Comparison of ENCODE assay signal across 12 mouse cellular contexts in the genomic region with DNA sequence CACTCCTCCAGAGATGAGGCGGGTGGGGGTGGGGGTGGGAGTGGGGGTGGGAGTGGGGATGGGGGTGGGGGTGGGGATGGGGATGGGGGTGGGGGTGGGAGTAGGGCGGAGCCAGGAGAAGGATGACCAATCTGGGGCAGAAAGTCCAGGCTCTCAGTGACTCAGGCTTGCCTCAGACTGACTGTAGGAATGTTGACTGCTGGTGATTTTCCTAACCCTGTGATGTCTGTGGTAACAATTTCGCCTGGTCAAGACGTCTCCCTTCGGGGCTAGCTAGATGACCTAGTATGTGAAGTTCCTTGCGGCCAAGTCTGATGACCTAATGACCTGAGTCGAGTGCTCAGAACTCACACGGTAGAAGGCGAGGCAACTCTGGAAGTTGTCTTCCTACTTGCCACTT. TPM values are rescaled to one million over a fixed set of nuclear protein-coding genes. Genes with fewer than 3 reads are reported as not detected.
A peak's percentile ranks its signal among the peaks of the same experiment; 100 is the strongest.
DNase-seq lines count a peak whose midpoint lies in the region; ATAC-seq and TF ChIP-seq lines count a peak whose summit lies in the region.
"Had no signal": no experiment of that assay in that cellular context is flagged by ENCODE, and none has a peak within 500 bp of the region (broad histone marks: within the 10 kb centered on the region; RNA-seq: fewer than 3 reads in every experiment).

No protein-coding gene starts in this region.

- H3K4me2 ChIP-seq in neural tube, embryonic 11.5 days (ENCODE audit: low read depth): no peak overlapping the region
- H3K4me2 ChIP-seq in neural tube, embryonic 15.5 days: no peak overlapping the region
- H3K4me2 ChIP-seq in intestine, postnatal 0 days (replicated peaks; ENCODE audit: low read depth): no peak overlapping the region; the same call in 1 of the 2 replicates

- no peak overlapping the region for H3K27ac ChIP-seq in neural tube, embryonic 11.5 days (ENCODE audit: low read depth, low read length)
- no peak overlapping the region for H3K27ac ChIP-seq in neural tube, embryonic 15.5 days (replicated peaks)
- peak overlapping the region; percentile 72 for H3K27ac ChIP-seq in intestine, postnatal 0 days (ENCODE audit: low read depth, low read length)
- H3K27ac ChIP-seq: embryonic facial prominence, embryonic 10.5 days had no signal

- no peak for TF ChIP-seq CTCF in intestine, postnatal 0 days (IDR thresholded peaks at IDR 0.05; ENCODE audit: low read depth)

- no peaks in the 10 kb centered on the region for H3K27me3 ChIP-seq in neural tube, embryonic 11.5 days (ENCODE audit: control insufficient read depth, insufficient read depth, low read length)
- no peaks in the 10 kb centered on the region for H3K27me3 ChIP-seq in neural tube, embryonic 15.5 days (replicated peaks)
- H3K27me3 ChIP-seq in intestine, postnatal 0 days (replicated peaks; ENCODE audit: control insufficient read depth, insufficient read depth, low read length): no peaks in the 10 kb centered on the region

- ATAC-seq in neural tube, embryonic 11.5 days (ENCODE audit: insufficient read depth, low FRiP score, low TSS enrichment): 0 out of 2 replicates have a peak, but pooled peaks have one; percentile 20
- no peak for ATAC-seq in neural tube, embryonic 15.5 days (ENCODE audit: low FRiP score)
- peak; percentile 74 for ATAC-seq in intestine, postnatal 0 days
- ATAC-seq in CD4-positive, CD25-positive, alpha-beta regulatory T cell, adult 4 months: no peak
- ATAC-seq: forebrain, embryonic 14.5 days; inflammation-experienced regulatory T-cells, adult 6 months had no signal

- 75% methylated on average over 9 of the region's 9 CpGs for WGBS in neural tube, embryonic 11.5 days
- 81% methylated on average over 8 of the region's 9 CpGs for WGBS in neural tube, embryonic 15.5 days
- 22% methylated on average over 9 of the region's 9 CpGs for WGBS in intestine, postnatal 0 days

- no peak for DNase-seq in neural tube, embryonic 11.5 days (ENCODE audit: low spot score)
- peak; percentile 22 to 37 for DNase-seq in kidney, postnatal 36 days
- DNase-seq in yolk sac, embryonic 10.5 days (ENCODE audit: low spot score): peak; percentile 79
- DNase-seq in right cerebral cortex, postnatal 14 days: no peak
- DNase-seq: adrenal gland, adult 8-10 months; gastrocnemius, postnatal 36 days had no signal

- H3K36me3 ChIP-seq in neural tube, embryonic 11.5 days (ENCODE audit: control insufficient read depth, insufficient read depth, low read length): no peaks in the 10 kb centered on the region
- H3K36me3 ChIP-seq in neural tube, embryonic 15.5 days: no peaks in the 10 kb centered on the region
- H3K36me3 ChIP-seq in intestine, postnatal 0 days (ENCODE audit: control insufficient read depth, insufficient read depth): no peaks in the 10 kb centered on the region
- H3K36me3 ChIP-seq: embryonic facial prominence, embryonic 10.5 days had no signal

- H3K9me3 ChIP-seq in neural tube, embryonic 11.5 days (ENCODE audit: control insufficient read depth, low read length): no peaks in the 10 kb centered on the region
- H3K9me3 ChIP-seq in neural tube, embryonic 15.5 days (replicated peaks): no peaks in the 10 kb centered on the region
- no peaks in the 10 kb centered on the region for H3K9me3 ChIP-seq in intestine, postnatal 0 days (ENCODE audit: control insufficient read depth)
- H3K9me3 ChIP-seq: embryonic facial prominence, embryonic 10.5 days had no signal

- H3K9ac ChIP-seq in neural tube, embryonic 11.5 days (ENCODE audit: low read length): no peak overlapping the region
- H3K9ac ChIP-seq in neural tube, embryonic 15.5 days (replicated peaks): no peak overlapping the region
- no peak overlapping the region for H3K9ac ChIP-seq in intestine, postnatal 0 days (ENCODE audit: low read depth, low read length)

- no peaks in the 10 kb centered on the region for H3K4me1 ChIP-seq in neural tube, embryonic 11.5 days (ENCODE audit: control insufficient read depth, insufficient read depth, low read length)
- no peaks in the 10 kb centered on the region for H3K4me1 ChIP-seq in neural tube, embryonic 15.5 days
- no peaks in the 10 kb centered on the region for H3K4me1 ChIP-seq in intestine, postnatal 0 days (replicated peaks; ENCODE audit: control insufficient read depth, insufficient read depth, low read length)

- H3K4me3 ChIP-seq in neural tube, embryonic 11.5 days (ENCODE audit: low read depth, low read length): no peak overlapping the region
- no peak overlapping the region for H3K4me3 ChIP-seq in neural tube, embryonic 15.5 days (replicated peaks)
- no peak overlapping the region for H3K4me3 ChIP-seq in intestine, postnatal 0 days (ENCODE audit: low read depth, low read length)
- H3K4me3 ChIP-seq: embryonic facial prominence, embryonic 10.5 days had no signal

RNA-seq across cellular contexts. Expression of a gene that starts 32.9 kb away (rescaled TPM):
- 12.7 and 13.0 TPM in 2 replicates for polyA plus RNA-seq in neural tube, embryonic 11.5 days (2014; fragmentation: Nextera tagmentation; extraction: Ambion mirVana)
- 8.0 and 12.5 TPM in 2 replicates for polyA plus RNA-seq in neural tube, embryonic 15.5 days (2015; fragmentation: Nextera tagmentation; extraction: Ambion mirVana)
- 37.4 and 42.6 TPM in 2 replicates for polyA plus RNA-seq in intestine, postnatal 0 days (2015; fragmentation: Nextera tagmentation; extraction: Ambion mirVana)
- polyA plus RNA-seq in CD4-positive, CD25-positive, alpha-beta regulatory T cell, adult 4 months (2017; shearing (Covaris generic)): 10 to 100 TPM; 13.3 to 14.8 TPM

Comparison
In these comparisons a context has a peak if more than half of its experiments do, and no peak if none do; other contexts are left out.
1. ATAC-seq: peak in neural tube, embryonic 11.5 days (single experiment) and intestine, postnatal 0 days (single experiment); none in neural tube, embryonic 15.5 days (single experiment) and CD4-positive, CD25-positive, alpha-beta regulatory T cell, adult 4 months (single experiment).
2. DNase-seq: peak in kidney, postnatal 36 days (2 of 2) and yolk sac, embryonic 10.5 days (single experiment); none in neural tube, embryonic 11.5 days (single experiment) and right cerebral cortex, postnatal 14 days (single experiment).